Mouse (Mus musculus) subcutaneous adipose tissue, adult 2 months (tissue): ENCODE results near the gene Itga3. TPM values are rescaled to one million over a fixed set of nuclear protein-coding genes. Genes with fewer than 3 reads are reported as not detected.

Experiments used
- polyA plus RNA-seq: library from polyadenylated mRNA; depleted of rRNA; stranded (reverse); fragments of >200 nt; gene quantifications from 2 replicates; pipeline ENCODE4 v1.2.3, GENCODE M21; 2012; ENCODE audit warnings: low replicate concordance; rRNA removed

Itga3 gene
- 10.6 and 43.9 TPM in 2 replicates for polyA plus RNA-seq

GRCm38 (mm10) chr11:95076536-95077111 lies at the start of gene Itga3:
Gene Itga3 (minus strand): TSS chr11:95076801.

DNA sequence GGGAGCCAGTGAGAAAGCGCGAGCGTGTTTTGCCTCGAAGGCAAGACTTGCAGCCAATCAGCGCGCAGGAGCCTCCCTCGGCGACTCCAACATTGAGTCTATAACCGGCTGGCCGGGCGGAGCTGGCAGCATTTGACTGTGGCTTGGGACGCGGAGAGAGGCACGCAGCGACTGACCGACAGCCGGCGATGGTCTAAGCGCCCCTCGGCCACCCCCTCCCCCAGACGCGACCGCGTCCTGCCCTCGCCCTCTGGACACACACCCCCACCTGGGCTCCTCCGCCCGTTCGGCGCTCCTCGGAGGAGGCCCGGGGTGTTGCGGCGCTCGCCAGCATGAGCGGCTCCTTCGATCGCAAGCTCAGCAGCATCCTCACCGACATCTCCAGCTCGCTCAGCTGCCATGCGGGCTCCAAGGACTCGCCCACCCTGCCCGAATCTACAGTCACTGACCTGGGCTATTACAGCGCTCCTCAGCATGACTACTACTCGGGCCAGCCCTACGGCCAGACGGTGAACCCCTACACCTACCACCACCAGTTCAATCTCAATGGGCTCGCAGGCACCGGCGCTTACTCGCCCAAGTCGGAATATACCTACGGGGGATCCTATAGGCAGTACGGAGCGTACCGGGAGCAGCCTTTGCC lies 43.5 kb upstream of the Itga3 start, which contains the start of gene Dlx3:
Dlx3 (plus strand) TSS at position 130 of the 643 bp plus-strand sequence.

GRCm38 (mm10) chr11:95041139-95041609 lies 35.4 kb downstream of the Itga3 start, which contains the start of gene Pdk2:
Gene Pdk2 (minus strand): TSS chr11:95041354.

GRCm38 (mm10) chr11:95009629-95010014 lies 67.0 kb downstream of the Itga3 start, which contains the start of gene Samd14:
Gene Samd14 (plus strand): TSS chr11:95009879.

Other genes with a start within 250 kb of the Itga3 start
- gene Col1a1, start 140.6 kb downstream of the Itga3 start, polyA plus RNA-seq: 205 and 642 TPM in 2 replicates
- gene Hils1, start 109.2 kb downstream of the Itga3 start, polyA plus RNA-seq: not detected in 2 replicates
- gene Sgca, start 100.5 kb downstream of the Itga3 start, polyA plus RNA-seq: 2.6 and 16.3 TPM in 2 replicates
- 58.5 and 68.7 TPM in 2 replicates for gene Ppp1r9b, start 85.8 kb downstream of the Itga3 start, polyA plus RNA-seq
- 2.4 and 19.4 TPM in 2 replicates for gene Samd14, start 66.9 kb downstream of the Itga3 start, polyA plus RNA-seq
- 84.5 and 117 TPM in 2 replicates for gene Pdk2, start 35.4 kb downstream of the Itga3 start, polyA plus RNA-seq
- gene Dlx3, start 43.3 kb upstream of the Itga3 start, polyA plus RNA-seq: 0.07 and 0.21 TPM in 2 replicates
- gene Dlx4, start 69.5 kb upstream of the Itga3 start, polyA plus RNA-seq: 0.27 and 0.43 TPM in 2 replicates
- 0.14 TPM in 1 of 2 replicates, not detected in the other for gene Tac4, start 184.7 kb upstream of the Itga3 start, polyA plus RNA-seq
- gene Kat7, start 233.4 kb upstream of the Itga3 start, polyA plus RNA-seq: 38.0 and 44.5 TPM in 2 replicates